Mouse (Mus musculus): ENCODE results near the gene Vmn1r6.
"Not testable (repeated sequence)": the region's sequence is repeated elsewhere in the genome, so short reads cannot be mapped to it uniquely, and the experiment has no call there.

Vmn1r6 gene

DNA sequence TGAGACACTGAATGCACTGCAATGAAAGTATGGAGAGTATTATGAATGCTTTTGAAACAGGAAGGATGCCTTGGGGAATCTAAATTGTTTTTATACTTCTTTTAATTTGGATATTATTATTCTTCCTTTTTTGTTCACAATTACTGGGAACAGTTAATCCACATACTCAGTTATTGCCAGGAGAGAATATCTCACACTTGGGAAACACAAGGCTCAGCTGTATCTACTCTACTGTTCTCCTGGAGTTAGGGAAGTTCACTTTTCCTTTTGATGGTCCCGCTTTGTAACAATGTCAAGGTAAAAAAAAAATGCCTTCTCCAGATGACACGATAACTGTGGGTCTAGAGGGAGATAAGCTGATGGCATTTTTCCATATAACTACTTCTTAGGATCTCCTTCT, at the start of gene Vmn1r6:
Gene Vmn1r6, plus strand, starts transcription at position 301 of the 400 bp plus-strand sequence.
- DNase-seq (ENCODE audit: low spot score in 2 of 2): no peak

DNA sequence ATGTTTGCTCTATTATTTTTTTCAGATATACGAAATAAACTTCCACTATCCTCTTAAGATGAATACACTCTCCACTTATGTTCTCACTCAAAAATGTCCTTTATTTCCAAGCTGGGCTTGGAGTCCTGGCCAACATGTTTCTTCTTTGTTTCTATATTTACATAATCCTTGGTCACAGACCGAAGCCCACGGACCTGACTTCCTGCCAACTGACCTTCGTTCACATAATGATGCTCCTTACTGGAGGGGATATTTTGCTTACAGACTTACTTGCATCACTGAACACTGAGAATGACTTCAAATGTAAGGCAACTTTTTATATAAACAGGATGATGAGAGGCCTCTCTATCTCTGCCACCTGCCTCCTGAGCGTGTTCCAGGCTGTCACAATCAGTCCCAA, 40.6 kb upstream of the Vmn1r6 start:
- no peak for DNase-seq (ENCODE audit: low spot score in 2 of 2)

DNA sequence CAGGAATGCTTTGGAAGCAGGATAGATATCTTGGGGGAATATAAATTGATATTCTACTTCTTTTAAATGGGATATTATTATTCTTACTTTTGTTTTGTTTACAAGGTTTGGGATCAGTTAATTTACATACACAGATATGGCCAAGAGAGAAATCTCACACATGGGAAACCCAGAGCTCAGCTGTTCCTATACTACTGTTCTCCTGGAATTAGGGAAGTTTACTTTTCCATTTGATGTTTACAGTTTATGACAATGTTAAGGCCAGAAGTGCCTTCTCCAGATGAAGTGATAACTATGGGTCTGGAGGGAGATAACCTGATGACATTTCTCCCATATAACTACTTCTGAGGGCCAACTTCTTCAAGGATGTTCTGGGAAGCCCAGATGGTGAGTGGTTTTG, 27.1 kb upstream of the Vmn1r6 start, which contains the start of gene Vmn1r5:
Gene Vmn1r5, plus strand, starts transcription at position 301 of the 400 bp plus-strand sequence.
- DNase-seq (ENCODE audit: low spot score in 2 of 2): no peak

DNA sequence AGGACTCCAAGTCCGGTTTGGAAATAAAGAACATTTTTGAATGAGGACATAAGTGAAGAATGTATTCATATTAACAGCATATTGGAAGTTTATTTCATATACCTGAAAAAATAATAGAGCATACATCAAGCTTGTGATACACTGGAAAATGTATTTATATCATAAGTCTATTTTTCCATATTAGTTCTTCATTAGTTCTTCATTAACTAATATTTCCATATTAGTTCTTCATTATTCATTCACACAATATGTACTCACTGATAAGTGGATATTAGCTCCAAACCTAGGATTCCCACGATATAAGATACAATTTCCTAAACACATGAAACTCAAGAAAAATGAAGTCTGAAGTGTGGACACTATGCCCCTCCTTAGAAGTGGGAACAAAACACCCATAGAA, 28.2 kb downstream of the Vmn1r6 start, which contains the start of gene Vmn1r7:
Gene Vmn1r7, minus strand, starts transcription at position 101 of the 400 bp plus-strand sequence.
- not testable (repeated sequence) for DNase-seq (ENCODE audit: low spot score in 2 of 2)

DNA sequence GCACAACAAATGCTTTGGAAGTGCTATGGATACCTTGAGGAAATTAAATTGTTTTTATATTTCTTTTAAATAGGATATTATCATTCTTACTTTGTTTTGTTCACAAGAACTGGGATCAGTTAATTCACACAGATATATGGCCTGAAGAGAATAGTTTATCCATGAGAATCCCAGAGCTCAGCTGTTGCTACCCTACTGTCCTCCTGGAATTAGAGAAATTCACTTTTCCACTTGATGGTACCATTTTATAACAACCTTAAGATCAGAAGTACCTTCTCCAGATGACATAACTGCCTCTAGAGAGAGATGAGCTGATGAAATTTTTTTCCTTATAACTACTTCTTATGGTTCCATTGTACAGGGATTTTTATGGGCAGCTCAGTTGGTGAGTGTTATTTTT, 34.9 kb downstream of the Vmn1r6 start, which contains the start of gene Vmn1r8:
Gene Vmn1r8, plus strand, starts transcription at position 301 of the 400 bp plus-strand sequence.
- no peak for DNase-seq (ENCODE audit: low spot score in 2 of 2)

DNA sequence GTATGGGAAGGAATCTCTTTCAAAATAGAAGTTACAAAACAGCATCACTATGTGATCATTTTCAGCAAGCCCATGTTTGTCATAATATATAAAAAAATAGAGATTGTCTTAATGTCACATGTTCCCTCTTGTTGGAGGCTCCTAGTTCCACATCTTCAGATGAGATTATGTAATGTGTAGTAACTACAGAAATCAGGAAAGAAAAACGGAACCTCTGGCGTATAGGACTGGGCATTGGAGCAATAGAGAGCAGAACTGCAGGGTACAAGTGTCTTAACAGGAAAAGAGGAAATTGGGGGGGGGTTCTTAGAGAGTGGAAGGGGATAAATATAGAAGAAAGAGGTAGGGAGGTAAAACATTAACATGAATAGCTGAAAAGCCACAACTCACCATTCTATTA, 37.6 kb downstream of the Vmn1r6 start:
- no peak for DNase-seq (ENCODE audit: low spot score in 2 of 2)

Data from frontal cortex, postnatal 36 days (tissue).